Mouse (Mus musculus): ENCODE data around the gene Rps29. TPM values are rescaled to one million over a fixed set of nuclear protein-coding genes. Genes with fewer than 3 reads are reported as not detected.
"Not testable (repeated sequence)": the region's sequence is repeated elsewhere in the genome, so short reads cannot be mapped to it uniquely, and the experiment has no call there.

Rps29 gene
- polyA plus RNA-seq (2012; ENCODE audit: insufficient read depth, insufficient read length, missing spikeins): 1,903 and 2,167 TPM in 2 replicates

DNA sequence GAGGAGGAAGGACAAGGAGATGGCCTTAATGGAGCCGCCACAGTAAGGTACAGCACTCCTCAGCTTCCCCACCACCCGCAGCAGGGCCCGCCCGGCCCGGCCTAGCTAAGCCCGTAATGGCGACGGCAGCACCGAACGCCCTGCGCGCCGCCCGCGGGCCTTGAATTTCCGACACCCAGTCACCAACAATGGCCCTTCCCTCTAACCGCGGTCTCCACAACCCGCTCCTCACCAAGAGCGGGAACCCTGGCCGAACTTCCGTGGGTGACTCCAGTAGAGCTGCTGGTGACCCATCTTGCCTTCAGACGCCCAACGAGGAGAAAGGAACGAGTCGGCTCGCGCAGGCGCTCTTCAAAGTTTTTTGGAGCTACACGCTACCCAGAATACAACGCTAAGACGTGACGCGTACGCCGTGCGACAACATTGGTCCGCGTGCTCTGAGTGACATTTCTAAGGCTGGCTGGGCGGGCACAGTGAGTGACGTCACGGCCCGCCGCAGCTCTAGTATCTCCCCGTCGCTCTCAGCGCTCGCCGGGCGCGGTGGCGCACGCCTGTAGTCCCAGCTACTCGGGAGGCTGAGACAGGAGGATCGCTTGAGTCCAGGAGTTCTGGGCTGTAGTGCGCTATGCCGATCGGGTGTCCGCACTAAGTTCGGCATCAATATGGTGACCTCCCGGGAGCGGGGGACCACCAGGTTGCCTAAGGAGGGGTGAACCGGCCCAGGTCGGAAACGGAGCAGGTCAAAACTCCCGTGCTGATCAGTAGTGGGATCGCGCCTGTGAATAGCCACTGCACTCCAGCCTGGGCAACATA, at the start of gene Rps29:
Rps29 (minus strand) TSS at position 422 of the 813 bp plus-strand sequence.
- Histone ChIP-seq H3K27ac (ENCODE audit: insufficient read depth, low read depth, low read length) (peak within 1 kb of the TSS; percentile 68), H3K4me3 (ENCODE audit: insufficient read depth, low read length) (peak within 1 kb of the TSS; percentile 89)
- not testable (repeated sequence) for H3K4me1 ChIP-seq (ENCODE audit: control insufficient read depth, insufficient read depth, low read length)
- peak; percentile 82 for TF ChIP-seq POLR2A (IDR thresholded peaks at IDR 0.05; ENCODE audit: borderline replicate concordance, low read depth, low read length)

DNA sequence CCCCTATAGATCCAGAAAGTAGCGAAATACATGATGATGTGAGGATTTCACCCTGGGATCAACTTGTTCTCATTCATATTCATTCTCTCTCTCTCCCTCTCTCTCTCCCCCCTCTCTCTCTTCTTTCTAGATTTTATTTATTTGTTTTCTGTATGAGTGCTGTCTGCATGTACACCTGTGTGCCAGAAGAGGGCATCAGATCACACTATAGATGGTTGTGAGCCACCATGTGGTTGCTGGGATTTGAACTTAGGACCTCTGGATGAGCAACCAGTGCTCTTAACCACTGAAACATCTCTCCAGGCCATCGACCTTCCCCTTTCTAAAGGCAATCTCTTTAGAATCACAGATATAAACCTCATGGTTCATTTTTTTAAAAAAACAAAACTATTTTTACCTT, 49.5 kb upstream of the Rps29 start:
- H3K4me1 ChIP-seq (ENCODE audit: control insufficient read depth, insufficient read depth, low read length): no peaks in the 10 kb centered on the region
- no peak overlapping the region for H3K4me3 ChIP-seq (ENCODE audit: insufficient read depth, low read length)
- H3K27ac ChIP-seq (ENCODE audit: insufficient read depth, low read depth, low read length): no peak overlapping the region
- TF ChIP-seq POLR2A (IDR thresholded peaks at IDR 0.05; ENCODE audit: borderline replicate concordance, low read depth, low read length): no peak
- TF ChIP-seq CTCF (IDR thresholded peaks at IDR 0.05; ENCODE audit: low read depth, low read length): no peak

DNA sequence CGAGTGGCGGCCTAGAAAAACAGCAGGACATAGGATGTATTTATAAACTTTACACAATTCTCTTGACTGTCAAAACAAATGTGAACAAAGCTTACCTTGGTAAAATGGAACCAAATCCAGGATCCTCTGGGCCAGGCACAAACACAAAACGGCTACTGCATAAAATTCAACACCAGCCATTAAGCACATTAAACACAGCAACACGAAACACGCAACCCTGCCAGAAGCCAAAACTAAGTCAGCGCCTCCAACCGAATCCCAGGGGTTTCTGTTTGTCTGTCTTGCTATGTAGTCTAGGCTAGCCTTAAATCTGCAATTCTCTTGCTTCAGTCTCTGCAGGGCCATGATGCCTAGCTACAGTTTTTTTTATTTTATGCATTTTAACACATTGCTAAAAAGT, 48.9 kb upstream of the Rps29 start:
- H3K4me3 ChIP-seq (ENCODE audit: insufficient read depth, low read length): no peak overlapping the region
- TF ChIP-seq POLR2A (IDR thresholded peaks at IDR 0.05; ENCODE audit: borderline replicate concordance, low read depth, low read length): no peak
- no peak for TF ChIP-seq CTCF (IDR thresholded peaks at IDR 0.05; ENCODE audit: low read depth, low read length)
- no peaks in the 10 kb centered on the region for H3K4me1 ChIP-seq (ENCODE audit: control insufficient read depth, insufficient read depth, low read length)
- no peak overlapping the region for H3K27ac ChIP-seq (ENCODE audit: insufficient read depth, low read depth, low read length)

DNA sequence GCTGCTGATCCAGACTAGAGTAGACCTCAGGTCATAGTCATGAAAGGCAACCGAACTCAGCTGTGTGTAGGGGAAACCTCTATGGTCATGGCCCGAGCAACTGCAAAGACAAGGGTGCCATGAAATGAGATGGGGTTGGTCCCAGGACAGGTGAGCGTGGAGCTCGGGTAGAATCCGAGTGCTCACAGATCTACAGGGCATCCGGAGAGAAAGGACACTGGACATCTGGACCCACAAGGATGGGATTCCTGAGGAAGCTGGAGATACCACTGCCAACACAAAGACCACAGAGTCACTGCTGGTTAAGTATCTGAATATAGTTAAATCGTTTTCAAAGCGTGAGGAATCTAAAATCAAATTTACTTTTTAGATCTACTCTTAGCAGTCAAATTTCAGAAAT, 48.4 kb upstream of the Rps29 start:
- H3K4me1 ChIP-seq (ENCODE audit: control insufficient read depth, insufficient read depth, low read length): no peaks in the 10 kb centered on the region
- no peak overlapping the region for H3K4me3 ChIP-seq (ENCODE audit: insufficient read depth, low read length)
- TF ChIP-seq CTCF (IDR thresholded peaks at IDR 0.05; ENCODE audit: low read depth, low read length) (no peak), POLR2A (IDR thresholded peaks at IDR 0.05; ENCODE audit: borderline replicate concordance, low read depth, low read length) (no peak)
- H3K27ac ChIP-seq (ENCODE audit: insufficient read depth, low read depth, low read length): no peak overlapping the region

DNA sequence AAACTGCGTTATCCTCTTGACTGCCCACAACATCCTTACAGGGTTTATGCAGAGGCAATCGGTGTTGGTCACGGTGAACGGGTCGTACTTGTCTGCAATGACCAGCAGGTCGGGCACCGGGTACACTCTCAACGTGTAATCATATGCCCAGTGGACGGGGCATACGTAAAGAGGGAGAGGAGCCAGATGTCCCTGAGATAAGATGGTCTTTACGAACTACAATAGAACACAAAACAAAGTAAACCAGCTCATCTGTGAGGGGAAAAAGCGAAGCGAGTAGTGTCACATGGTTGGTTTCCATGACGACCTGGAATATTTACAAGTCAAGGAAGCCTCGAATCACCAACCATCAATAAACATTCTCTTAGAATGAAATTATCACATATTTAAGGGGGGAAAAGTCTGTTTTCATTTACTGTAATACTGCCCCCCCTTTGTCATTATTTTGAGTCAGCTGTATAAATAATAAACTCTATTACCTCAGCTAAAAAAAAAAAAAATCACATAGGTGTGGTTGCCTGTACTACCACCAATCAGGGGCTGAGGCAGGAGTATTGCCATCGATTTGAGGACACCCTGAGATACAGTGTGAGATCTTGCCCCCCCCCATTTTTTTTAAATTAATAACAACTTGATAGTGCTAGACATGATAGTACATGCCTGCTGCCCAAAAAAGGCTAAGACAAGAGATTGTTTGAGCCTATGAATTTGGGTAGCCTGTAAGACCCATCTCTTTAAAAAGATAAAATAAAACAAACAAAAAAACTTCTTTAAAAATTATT, 45.3 kb upstream of the Rps29 start, which contains the start of gene Gm49384:
Gm49384 (minus strand) TSS at position 216 of the 782 bp plus-strand sequence.
- no peak for TF ChIP-seq CTCF (IDR thresholded peaks at IDR 0.05; ENCODE audit: low read depth, low read length)
- TF ChIP-seq POLR2A (IDR thresholded peaks at IDR 0.05; ENCODE audit: borderline replicate concordance, low read depth, low read length): no peak
- H3K4me1 ChIP-seq (ENCODE audit: control insufficient read depth, insufficient read depth, low read length): peaks cover 5% of the 10 kb centered on the region

DNA sequence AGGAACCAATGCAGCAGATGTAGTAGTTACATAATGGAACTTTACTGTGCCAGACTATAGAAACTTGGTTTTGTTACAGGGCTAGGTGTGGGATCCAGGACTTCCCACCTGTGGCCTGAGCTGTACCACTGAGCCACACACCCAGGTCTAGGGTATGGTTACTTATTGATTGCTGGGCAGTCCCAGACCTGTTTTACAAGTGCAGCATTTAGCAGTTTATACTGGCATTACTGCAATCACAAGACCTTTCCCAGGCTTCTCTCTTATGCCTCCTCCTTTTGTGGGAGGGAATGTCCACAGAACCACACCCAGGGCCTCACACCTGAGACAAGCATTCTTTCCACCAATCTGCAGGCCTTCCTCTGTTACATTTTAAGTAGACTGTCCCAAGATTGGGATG, 40.0 kb upstream of the Rps29 start:
- Histone ChIP-seq H3K4me3 (ENCODE audit: insufficient read depth, low read length) (peak overlapping the region; percentile 29), H3K27ac (ENCODE audit: insufficient read depth, low read depth, low read length) (peak overlapping the region; percentile 66), H3K4me1 (ENCODE audit: control insufficient read depth, insufficient read depth, low read length) (peaks cover 10% of the 10 kb centered on the region)
- TF ChIP-seq CTCF (IDR thresholded peaks at IDR 0.05; ENCODE audit: low read depth, low read length): no peak
- TF ChIP-seq POLR2A (IDR thresholded peaks at IDR 0.05; ENCODE audit: borderline replicate concordance, low read depth, low read length): no peak

More for the DNA sequence above, 45.3 kb upstream of the Rps29 start, which contains the start of gene Gm49384:
- Histone ChIP-seq H3K27ac (ENCODE audit: insufficient read depth, low read depth, low read length) (no peak within 1 kb of the TSS), H3K4me3 (ENCODE audit: insufficient read depth, low read length) (no peak within 1 kb of the TSS)

DNA sequence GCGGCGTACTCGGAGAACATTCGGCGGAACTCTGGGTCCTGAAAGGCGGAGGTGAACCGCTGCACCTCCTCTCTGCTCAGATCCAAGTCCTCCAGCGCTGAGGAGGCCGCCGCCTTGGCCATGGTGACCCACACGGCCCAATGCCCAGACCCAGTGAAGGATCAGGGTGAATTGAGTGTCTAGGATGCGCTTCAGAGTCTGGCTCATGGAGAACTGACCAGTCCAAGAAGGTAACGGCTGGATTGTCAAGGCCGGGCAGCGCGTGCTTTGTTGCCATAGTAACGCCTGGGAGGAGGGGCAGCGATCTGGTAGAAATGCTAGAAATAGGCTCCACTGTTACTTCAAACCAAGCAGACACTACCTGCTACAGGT, 39.2 kb upstream of the Rps29 start, which contains the start of gene Dnaaf2:
Dnaaf2 (minus strand) TSS at position 266 of the 372 bp plus-strand sequence.
- Histone ChIP-seq H3K4me1 (ENCODE audit: control insufficient read depth, insufficient read depth, low read length) (peaks cover 11% of the 10 kb centered on the region), H3K27ac (ENCODE audit: insufficient read depth, low read depth, low read length) (peak within 1 kb of the TSS; percentile 66), H3K4me3 (ENCODE audit: insufficient read depth, low read length) (peak within 1 kb of the TSS; percentile 94)
- TF ChIP-seq CTCF (IDR thresholded peaks at IDR 0.05; ENCODE audit: low read depth, low read length): no peak
- no peak for TF ChIP-seq POLR2A (IDR thresholded peaks at IDR 0.05; ENCODE audit: borderline replicate concordance, low read depth, low read length)

DNA sequence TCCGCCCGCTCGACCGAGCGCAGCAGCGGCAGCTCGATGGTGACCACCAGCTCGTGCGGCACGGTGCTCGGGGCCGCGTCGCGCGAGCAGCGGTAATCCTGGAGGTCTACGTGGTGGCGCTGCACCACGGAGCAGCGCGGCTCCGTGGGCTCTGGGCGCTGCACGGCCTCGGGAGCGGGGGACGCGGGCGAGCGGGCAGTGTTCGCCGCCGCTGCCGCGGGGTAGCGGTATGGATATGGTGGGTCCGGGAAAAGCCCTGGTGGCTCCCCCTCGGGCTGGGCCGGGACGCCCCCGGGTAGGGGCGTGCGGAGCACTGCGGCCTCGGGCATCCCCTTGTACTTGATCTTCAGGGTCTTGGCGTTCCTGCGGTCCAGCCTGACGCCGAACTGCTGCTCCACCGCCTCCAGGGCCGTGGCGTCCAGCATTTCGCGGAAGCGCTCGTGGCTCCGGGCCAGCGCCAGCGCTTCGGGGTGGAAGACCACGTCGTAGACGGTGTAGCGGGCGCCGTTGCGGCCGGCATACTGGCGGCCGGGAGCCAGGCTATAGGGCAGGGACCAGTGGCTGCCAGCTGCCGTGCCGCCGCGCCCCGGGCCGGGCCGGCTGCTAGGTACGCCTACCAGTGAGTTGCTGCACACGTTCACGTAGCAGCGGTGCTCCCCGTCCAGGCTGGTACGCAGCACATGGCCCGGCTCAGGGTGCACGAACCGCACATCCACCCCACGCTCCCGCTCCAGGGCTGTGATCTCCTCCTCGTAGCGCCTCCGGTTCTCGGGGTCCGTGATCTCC, 38.6 kb upstream of the Rps29 start:
- peaks cover 12% of the 10 kb centered on the region for H3K4me1 ChIP-seq (ENCODE audit: control insufficient read depth, insufficient read depth, low read length)
- TF ChIP-seq POLR2A (IDR thresholded peaks at IDR 0.05; ENCODE audit: borderline replicate concordance, low read depth, low read length): no peak
- TF ChIP-seq CTCF (IDR thresholded peaks at IDR 0.05; ENCODE audit: low read depth, low read length): no peak
- peak overlapping the region; percentile 55 for H3K27ac ChIP-seq (ENCODE audit: insufficient read depth, low read depth, low read length)
- H3K4me3 ChIP-seq (ENCODE audit: insufficient read depth, low read length): peak overlapping the region; percentile 94

All from bone marrow macrophage, adult 2 months (primary cell).